Mouse (Mus musculus) kidney, adult 10 weeks (tissue): ENCODE results near the gene Dr1. TPM values are rescaled to one million over a fixed set of nuclear protein-coding genes. Genes with fewer than 3 reads are reported as not detected.

Source experiments
- polyA plus RNA-seq: library from polyadenylated mRNA; stranded (reverse); fragments of 350-450 nt; fragmentation: Illumina TruSeq; extraction: RNeasy Lipid Tissue Mini Kit (QIAGEN cat#74804); gene quantifications from one replicate; pipeline ENCODE4 v1.2.3, GENCODE M21; 2014; ENCODE audit warnings: low read depth, low replicate concordance

Dr1 gene
- 144 TPM for polyA plus RNA-seq

DNA sequence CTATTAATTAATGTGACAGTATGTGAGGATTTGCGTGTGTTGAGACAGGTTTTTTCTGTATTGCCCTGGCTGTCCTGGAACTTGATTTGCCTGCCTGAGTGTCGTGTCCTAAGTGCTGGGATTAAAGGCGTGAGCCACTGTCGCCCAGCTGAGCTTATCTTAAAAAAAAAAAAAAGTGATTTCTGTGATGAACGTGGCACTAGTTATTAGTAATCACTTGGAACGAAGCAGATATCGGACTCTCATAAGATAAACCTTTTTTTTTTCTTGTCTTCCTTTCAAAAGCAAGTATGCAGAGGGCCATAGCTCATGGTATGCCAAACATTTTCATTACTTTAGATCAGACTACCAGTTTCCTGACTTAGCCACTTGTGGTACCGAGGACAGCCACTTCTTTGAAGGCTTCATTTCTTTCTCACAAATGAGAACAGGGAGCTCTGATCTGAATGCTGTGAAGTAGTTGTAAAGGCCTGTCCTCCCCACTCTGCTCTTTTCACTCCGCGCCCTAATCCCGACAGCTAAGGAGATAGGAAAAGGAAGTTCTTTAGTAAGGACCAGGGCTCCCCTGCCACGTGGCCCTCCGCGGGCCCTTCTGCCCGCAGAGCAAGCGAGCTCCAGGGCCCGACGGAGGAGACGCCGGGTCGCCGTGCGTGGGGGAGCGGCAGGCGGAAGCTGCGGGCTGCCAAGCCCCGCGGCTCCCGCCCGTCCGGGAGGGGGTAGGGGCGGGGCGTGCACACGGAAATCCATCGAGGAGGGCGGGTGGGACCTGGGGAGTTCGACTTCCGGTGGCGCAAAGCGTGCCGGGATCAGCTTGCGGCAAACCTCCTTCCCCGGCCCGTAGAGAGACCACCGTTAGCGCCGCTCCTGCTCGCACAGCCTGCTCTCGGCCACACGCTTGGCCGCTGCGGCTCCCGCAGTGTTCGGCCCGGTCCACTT, at the start of gene Dr1:
Gene Dr1 (plus strand): TSS at position 771 of the 936 bp plus-strand sequence.

GRCm38 (mm10) chr5:108312224-108313064, 43.7 kb downstream of the Dr1 start, which contains the start of gene Pigg:
TSS of gene Pigg (plus strand) at chr5:108312609.

Other genes with a start within 250 kb of the Dr1 start
- 32.3 TPM for gene Mtf2, start 203.2 kb upstream of the Dr1 start, polyA plus RNA-seq
- 94.9 TPM for gene Tmed5, start 136.3 kb upstream of the Dr1 start, polyA plus RNA-seq
- 0.44 TPM for gene Ccdc18, start 136.0 kb upstream of the Dr1 start, polyA plus RNA-seq
- gene Pigg, start 43.7 kb downstream of the Dr1 start, polyA plus RNA-seq = 43.6 TPM
- not detected for gene Gm42517, start 99.0 kb downstream of the Dr1 start, polyA plus RNA-seq
- not detected for gene Pde6b, start 119.5 kb downstream of the Dr1 start, polyA plus RNA-seq
- gene Atp5k, start 165.6 kb downstream of the Dr1 start, polyA plus RNA-seq = 147 TPM
- gene Mfsd7a, start 180.0 kb downstream of the Dr1 start, polyA plus RNA-seq = 0.73 TPM
- gene Pcgf3, start 192.3 kb downstream of the Dr1 start, polyA plus RNA-seq = 19.9 TPM